Mouse (Mus musculus) CH12.LX (cell line): Measurements from ENCODE around the gene Ndufa11. TPM values are rescaled to one million over a fixed set of nuclear protein-coding genes. Genes with fewer than 3 reads are reported as not detected.
A peak's percentile ranks its signal among the peaks of the same experiment; 100 is the strongest.

ENCODE experiments used
- DNase-seq: peaks from one replicate; pipeline ENCODE4 v3.0.0-alpha.2; 2013; ENCODE audit errors: extremely low read depth
- H3K27ac ChIP-seq: 2 replicates; pipeline ENCODE4 v1.5.1; 2012; ENCODE audit warnings: low read depth, mild to moderate bottlenecking, control low read depth, moderate library complexity; ENCODE audit not compliant: insufficient read depth
- H3K27me3 ChIP-seq: replicated peaks from 2 replicates; pipeline ENCODE3; 2012; ENCODE audit warnings: inconsistent platforms
- H3K36me3 ChIP-seq, 2 experiments: replicated peaks in 1 of 2; 2 replicates each; pipeline versions ENCODE3 to v1.6.1; 2012; ENCODE audit warnings: inconsistent platforms in 1 of 2, low read length in 1 of 2, mild to moderate bottlenecking in 1 of 2, mixed read lengths in 1 of 2, moderate library complexity in 1 of 2; ENCODE audit not compliant: control insufficient read depth in 1 of 2, insufficient read depth in 1 of 2
- H3K4me1 ChIP-seq, 2 experiments: 2 replicates each; pipeline ENCODE4 v1.6.1; 2012; ENCODE audit warnings: inconsistent platforms in 1 of 2, moderate library complexity in 1 of 2; ENCODE audit not compliant: insufficient read depth in 2 of 2, control insufficient read depth in 1 of 2
- H3K4me2 ChIP-seq: 2 replicates; pipeline ENCODE4 v1.6.1; 2012; ENCODE audit warnings: low read depth, mild to moderate bottlenecking, control low read depth; ENCODE audit not compliant: poor library complexity, insufficient read depth, severe bottlenecking
- H3K4me3 ChIP-seq, 3 experiments: fragments of 150-350 bp in 1 of 3; sonication (generic) in 1 of 3; replicated peaks in 1 of 3; 2 replicates each; pipeline versions ENCODE3 to v1.5.1; 2011 to 2012; ENCODE audit warnings: low read depth in 2 of 3, low read length in 2 of 3, mild to moderate bottlenecking in 2 of 3, moderate library complexity in 2 of 3, control low read depth in 1 of 3, improper control_type of control experiment in 1 of 3, inconsistent platforms in 1 of 3, mixed read lengths in 1 of 3; ENCODE audit not compliant: poor library complexity in 1 of 3
- H3K79me2 ChIP-seq: replicated peaks from 2 replicates; pipeline ENCODE4 v1.6.1; 2012; ENCODE audit warnings: mild to moderate bottlenecking, moderate library complexity; ENCODE audit not compliant: control insufficient read depth, poor library complexity, insufficient read depth, severe bottlenecking; ENCODE audit errors: extremely low read depth
- H3K9ac ChIP-seq: 2 replicates; pipeline ENCODE4 v1.6.1; 2012; ENCODE audit warnings: low read depth, mild to moderate bottlenecking, control low read depth, moderate library complexity; ENCODE audit not compliant: insufficient read depth
- H3K9me3 ChIP-seq: replicated peaks from 2 replicates; pipeline ENCODE3; 2012; ENCODE audit warnings: low read length, inconsistent platforms, mixed read lengths
- BHLHE40 ChIP-seq: IDR thresholded peaks from 2 replicates; pipeline ENCODE4 v1.6.1; 2011; ENCODE audit warnings: mild to moderate bottlenecking, low read depth, low read length, improper control_type of control experiment
- CHD1 ChIP-seq: IDR thresholded peaks from 2 replicates; pipeline ENCODE4 v1.6.1; 2012; ENCODE audit warnings: low read depth, low read length, improper control_type of control experiment, inconsistent platforms
- CHD2 ChIP-seq: IDR thresholded peaks from 2 replicates; pipeline ENCODE4 v1.6.1; 2011; ENCODE audit warnings: low read length, improper control_type of control experiment
- E2F4 ChIP-seq: IDR thresholded peaks from 2 replicates; pipeline ENCODE4 v1.6.1; 2011; ENCODE audit warnings: low read depth, low read length, improper control_type of control experiment; ENCODE audit not compliant: insufficient replicate concordance
- ELF1 ChIP-seq: IDR thresholded peaks from 2 replicates; pipeline ENCODE4 v1.6.1; 2014; ENCODE audit warnings: low read depth, mild to moderate bottlenecking, inconsistent platforms, low read length, improper control_type of control experiment
- EP300 ChIP-seq: IDR thresholded peaks from 2 replicates; pipeline ENCODE4 v1.6.1; 2011; ENCODE audit warnings: low read length, improper control_type of control experiment
- HCFC1 ChIP-seq: IDR thresholded peaks from 2 replicates; pipeline ENCODE4 v1.6.1; 2012; ENCODE audit warnings: low read depth, mild to moderate bottlenecking, inconsistent platforms, low read length, improper control_type of control experiment
- IRF4 ChIP-seq: IDR thresholded peaks from 2 replicates; pipeline ENCODE4 v1.6.1; 2014; ENCODE audit warnings: low read depth, mild to moderate bottlenecking, inconsistent platforms, low read length, improper control_type of control experiment
- JUN ChIP-seq: IDR thresholded peaks from 2 replicates; pipeline ENCODE4 v1.6.1; 2011; ENCODE audit warnings: low read depth, mild to moderate bottlenecking, low read length, improper control_type of control experiment, moderate library complexity; ENCODE audit not compliant: insufficient read depth
- JUND ChIP-seq: conservative IDR thresholded peaks from 2 replicates; pipeline ENCODE4 v1.6.1; 2011; ENCODE audit warnings: low read depth, low read length, improper control_type of control experiment
- MAFK ChIP-seq: IDR thresholded peaks from 2 replicates; pipeline ENCODE4 v1.6.1; 2011; ENCODE audit warnings: low read length, improper control_type of control experiment; ENCODE audit not compliant: insufficient replicate concordance
- MAZ ChIP-seq: IDR thresholded peaks from 2 replicates; pipeline ENCODE4 v1.6.1; 2012; ENCODE audit warnings: low read depth, mild to moderate bottlenecking, inconsistent platforms, low read length, improper control_type of control experiment, moderate library complexity
- MEF2A ChIP-seq: IDR thresholded peaks from 2 replicates; pipeline ENCODE4 v1.6.1; 2014; ENCODE audit warnings: low read depth, mild to moderate bottlenecking, inconsistent platforms, low read length, improper control_type of control experiment, borderline replicate concordance
- MXI1 ChIP-seq: IDR thresholded peaks from 2 replicates; pipeline ENCODE4 v1.6.1; 2011; ENCODE audit warnings: mild to moderate bottlenecking, low read depth, low read length, improper control_type of control experiment
- MYC ChIP-seq: IDR thresholded peaks from 2 replicates; pipeline ENCODE4 v1.6.1; 2011; ENCODE audit warnings: low read depth, mild to moderate bottlenecking, improper control_type of control experiment, low read length
- NELFE ChIP-seq: IDR thresholded peaks from 2 replicates; pipeline ENCODE4 v1.6.1; 2011; ENCODE audit warnings: low read depth, low read length, improper control_type of control experiment
- NRF1 ChIP-seq: IDR thresholded peaks from 2 replicates; pipeline ENCODE4 v1.6.1; 2014; ENCODE audit warnings: low read depth, mild to moderate bottlenecking, inconsistent platforms, low read length, improper control_type of control experiment, moderate library complexity
- PAX5 ChIP-seq: IDR thresholded peaks from 2 replicates; pipeline ENCODE4 v1.6.1; 2012; ENCODE audit warnings: low read length, inconsistent platforms, mixed read lengths
- POLR2A ChIP-seq: IDR thresholded peaks from 2 replicates; pipeline ENCODE4 v1.6.1; 2011; ENCODE audit warnings: low read depth, mild to moderate bottlenecking, improper control_type of control experiment, low read length
- POLR2AphosphoS2 ChIP-seq: IDR thresholded peaks from 2 replicates; pipeline ENCODE4 v1.6.1; 2011; ENCODE audit warnings: low read depth, low read length, improper control_type of control experiment
- RAD21 ChIP-seq: IDR thresholded peaks from 2 replicates; pipeline ENCODE4 v1.6.1; 2011; ENCODE audit warnings: low read depth, mild to moderate bottlenecking, low read length, improper control_type of control experiment, moderate library complexity
- RCOR1 ChIP-seq: conservative IDR thresholded peaks from 2 replicates; pipeline ENCODE4 v1.6.1; 2012; ENCODE audit warnings: low read depth, mild to moderate bottlenecking, inconsistent platforms, low read length, improper control_type of control experiment
- SIN3A ChIP-seq: IDR thresholded peaks from 2 replicates; pipeline ENCODE4 v1.6.1; 2012; ENCODE audit warnings: low read length, improper control_type of control experiment, inconsistent platforms
- SMC3 ChIP-seq: IDR thresholded peaks from 2 replicates; pipeline ENCODE4 v1.6.1; 2011; ENCODE audit warnings: low read depth, low read length, improper control_type of control experiment
- TCF12 ChIP-seq: IDR thresholded peaks from 2 replicates; pipeline ENCODE4 v1.6.1; 2014; ENCODE audit warnings: low read depth, mild to moderate bottlenecking, inconsistent platforms, low read length, improper control_type of control experiment
- UBTF ChIP-seq: IDR thresholded peaks from 2 replicates; pipeline ENCODE4 v1.6.1; 2012; ENCODE audit warnings: low read depth, mild to moderate bottlenecking, inconsistent platforms, low read length, improper control_type of control experiment, moderate library complexity
- USF1 ChIP-seq: IDR thresholded peaks from 2 replicates; pipeline ENCODE4 v1.6.1; 2014; ENCODE audit warnings: low read depth, mild to moderate bottlenecking, inconsistent platforms, low read length, improper control_type of control experiment
- ZC3H11A ChIP-seq: IDR thresholded peaks from 2 replicates; pipeline ENCODE4 v1.6.1; 2012; ENCODE audit warnings: low read depth, mild to moderate bottlenecking, inconsistent platforms, low read length, improper control_type of control experiment
- ZKSCAN1 ChIP-seq: IDR thresholded peaks from 2 replicates; pipeline ENCODE4 v1.6.1; 2012; ENCODE audit warnings: low read depth, inconsistent platforms, low read length, improper control_type of control experiment, borderline replicate concordance
- dilution Hi-C: fragments of 300-500 bp; cut with MboI; formaldehyde crosslinking; loops from 2 replicates; pipeline ENCODE4 v1.14.3; 2020; ENCODE audit warnings: low sequenced_read_pairs; ENCODE audit not compliant: extremely low pct_unique_long_range_greater_than_20kb, extremely low pct_ligation_motif_present
- in situ Hi-C: fragments of 300-500 bp; cut with MboI; formaldehyde crosslinking; loops from 3 replicates; pipeline ENCODE4 v1.14.3; 2019; ENCODE audit warnings: low sequenced_read_pairs, low pct_ligation_motif_present, low pct_unique_long_range_greater_than_20kb, mixed read lengths
- polyA plus RNA-seq: library from polyadenylated mRNA; unstranded; fragments of >175 nt; gene quantifications from 2 replicates; pipeline ENCODE4 v1.2.1, GENCODE M21; 2012; ENCODE audit warnings: low read depth; ENCODE audit not compliant: insufficient read length
- total RNA-seq, 2 experiments: library from RNA; depleted of rRNA; stranded (reverse); fragments of 300-350 nt in 1 of 2; fragments of >200 nt in 1 of 2; gene quantifications; 2 replicates each; pipeline ENCODE4 v1.2.3; 2012 to 2014

The Ndufa11 gene
- total and polyA plus RNA-seq, 3 experiments = 124 to 201 (median 155) TPM

GRCm38 (mm10) chr17:56758132-56758531 is 40.6 kb downstream of the Ndufa11 start (continued):
- TF ChIP-seq SIN3A (no peak), POLR2AphosphoS2 (no peak), MAZ (0 out of 2 replicates have a peak, but pooled peaks have one; percentile 50)

- in situ Hi-C loops = no loop called here
- dilution Hi-C loops = no loop called here
- DNase-seq = no peak
- H3K4me3 ChIP-seq = no peak overlapping the region
- peaks cover 64% of the 10 kb centered on the region for H3K27me3 ChIP-seq
- no peak overlapping the region for H3K9ac ChIP-seq
- H3K4me1 ChIP-seq = peaks cover 3 to 36% of the 10 kb centered on the region in 2 experiments; a peak in 3 of 4 replicates
- H3K9me3 ChIP-seq = peaks cover 7% of the 10 kb centered on the region
- no peaks in the 10 kb centered on the region for H3K79me2 ChIP-seq
- no peak for TF ChIP-seq ELF1
- TF ChIP-seq MYC = no peak
- no peak for TF ChIP-seq NELFE
- TF ChIP-seq MXI1 = no peak
- no peak for TF ChIP-seq POLR2AphosphoS2
- no peak for TF ChIP-seq SIN3A
- no peak for TF ChIP-seq POLR2A
- no peak for TF ChIP-seq E2F4
- TF ChIP-seq TCF12 = no peak
- TF ChIP-seq USF1 = no peak
- no peak for TF ChIP-seq MAZ
- TF ChIP-seq CHD1 = no peak
- no peak for TF ChIP-seq NRF1
- TF ChIP-seq JUN = no peak
- TF ChIP-seq SMC3 = no peak
- no peak for TF ChIP-seq JUND
- TF ChIP-seq UBTF = no peak
- no peaks in the 10 kb centered on the region for H3K36me3 ChIP-seq
- H3K27ac ChIP-seq = no peak overlapping the region
- no peak overlapping the region for H3K4me2 ChIP-seq
These were observed 41.7 kb downstream of the Ndufa11 start for GRCm38 (mm10) chr17:56759261-56759660.

GRCm38 (mm10) chr17:56761077-56761476 is 43.5 kb downstream of the Ndufa11 start:
- H3K4me1 ChIP-seq = peaks cover 3 to 41% of the 10 kb centered on the region in 2 experiments; a peak in 3 of 4 replicates
- no peaks in the 10 kb centered on the region for H3K36me3 ChIP-seq
- peaks cover 8% of the 10 kb centered on the region; the same call in 1 of the 2 replicates for H3K79me2 ChIP-seq
- H3K27me3 ChIP-seq = peaks cover 46% of the 10 kb centered on the region
- no peak overlapping the region for H3K27ac ChIP-seq
- TF ChIP-seq ZKSCAN1 (no peak), RCOR1 (no peak), MAFK (no peak), BHLHE40 (no peak), TCF12 (no peak), CHD1 (no peak), RAD21 (no peak), PAX5 (no peak), POLR2AphosphoS2 (no peak), CHD2 (no peak), E2F4 (no peak), IRF4 (no peak), SIN3A (no peak), MEF2A (no peak), NRF1 (no peak), ZC3H11A (no peak), HCFC1 (no peak), JUND (no peak), USF1 (no peak), EP300 (no peak)
- dilution Hi-C loops = no loop called here
- peaks cover 7% of the 10 kb centered on the region for H3K9me3 ChIP-seq
- H3K4me3 ChIP-seq = no peak overlapping the region
- in situ Hi-C loops = no loop called here
- no peak overlapping the region for H3K4me2 ChIP-seq
- DNase-seq = no peak
- H3K9ac ChIP-seq = no peak overlapping the region
